Mouse (Mus musculus): ENCODE measurements around the gene Ap1g2. TPM values are rescaled to one million over a fixed set of nuclear protein-coding genes. Genes with fewer than 3 reads are reported as not detected.

Gene Ap1g2
- polyA plus RNA-seq, 1 experiment from 2014 or later, result 7.9 TPM

DNA sequence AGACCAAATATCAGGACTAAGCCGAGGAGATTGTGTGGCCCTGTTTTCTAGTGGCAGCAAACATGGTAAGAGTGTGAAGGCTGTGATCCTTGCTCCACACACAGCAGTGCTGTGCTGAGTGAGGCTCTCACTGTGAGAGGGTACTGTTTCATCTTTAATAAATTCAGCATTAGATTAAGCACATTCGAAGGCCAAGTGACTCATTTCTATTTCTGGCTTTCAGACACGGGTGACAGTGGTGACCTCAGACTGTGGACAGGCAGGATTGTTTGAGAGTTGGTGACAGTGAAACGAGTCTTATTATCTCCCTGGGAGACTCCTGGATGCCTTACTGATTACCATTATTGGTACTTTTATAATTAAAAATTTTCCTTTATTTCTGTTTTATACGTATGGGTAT, 19.3 kb upstream of the Ap1g2 start:
- no peak overlapping the region for H3K4me3 ChIP-seq
- WGBS, result 51% methylated on average over 5 of the region's 5 CpGs
- no peaks in the 10 kb centered on the region for H3K9me3 ChIP-seq
- no peak overlapping the region for H3K27ac ChIP-seq (replicated peaks)
- H3K4me1 ChIP-seq, result peaks cover 13% of the 10 kb centered on the region
- no peak overlapping the region for H3K4me2 ChIP-seq
- ATAC-seq (ENCODE audit: extremely low read depth, insufficient number of reproducible peaks, low FRiP score, low TSS enrichment), result no peak; the same call in 1 of the 2 replicates
- H3K27me3 ChIP-seq (replicated peaks), result peaks cover 10% of the 10 kb centered on the region; the same call in 1 of the 2 replicates
- H3K36me3 ChIP-seq, result no peaks in the 10 kb centered on the region
- no peak overlapping the region for H3K9ac ChIP-seq

- Histone ChIP-seq H3K4me2 (peak overlapping the region; percentile 65), H3K9ac (peak overlapping the region; percentile 61), H3K36me3 (no peaks in the 10 kb centered on the region), H3K27me3 (replicated peaks) (peaks cover 24% of the 10 kb centered on the region), H3K27ac (replicated peaks) (peak overlapping the region; percentile 49; the same call in 1 of the 2 replicates), H3K9me3 (no peaks in the 10 kb centered on the region), H3K4me1 (peaks cover 13% of the 10 kb centered on the region), H3K4me3 (peak overlapping the region; percentile 33)
- ATAC-seq (ENCODE audit: extremely low read depth, insufficient number of reproducible peaks, low FRiP score, low TSS enrichment), result no peak
- WGBS, result 35% methylated on average over 8 of the region's 8 CpGs
Observed at GRCm38 (mm10) chr14:55122359-55122758, 16.0 kb upstream of the Ap1g2 start.

GRCm38 (mm10) chr14:55121947-55122346, 15.6 kb upstream of the Ap1g2 start:
- Histone ChIP-seq H3K4me3 (peak overlapping the region; percentile 33), H3K4me2 (peak overlapping the region; percentile 65), H3K27me3 (replicated peaks) (peaks cover 28% of the 10 kb centered on the region), H3K9me3 (no peaks in the 10 kb centered on the region), H3K36me3 (no peaks in the 10 kb centered on the region), H3K4me1 (peaks cover 13% of the 10 kb centered on the region), H3K9ac (peak overlapping the region; percentile 61), H3K27ac (replicated peaks) (peak overlapping the region; percentile 49; the same call in 1 of the 2 replicates)
- 3% methylated on average over 5 of the region's 5 CpGs for WGBS
- no peak; the same call in 1 of the 2 replicates for ATAC-seq (ENCODE audit: extremely low read depth, insufficient number of reproducible peaks, low FRiP score, low TSS enrichment)

GRCm38 (mm10) chr14:55119421-55120134, 13.2 kb upstream of the Ap1g2 start:
- ATAC-seq (ENCODE audit: extremely low read depth, insufficient number of reproducible peaks, low FRiP score, low TSS enrichment), result no peak
- Histone ChIP-seq H3K4me1 (peaks cover 35% of the 10 kb centered on the region), H3K27ac (replicated peaks) (no peak overlapping the region), H3K36me3 (no peaks in the 10 kb centered on the region), H3K4me2 (no peak overlapping the region), H3K27me3 (replicated peaks) (peaks cover 51% of the 10 kb centered on the region), H3K9me3 (no peaks in the 10 kb centered on the region), H3K4me3 (no peak overlapping the region), H3K9ac (no peak overlapping the region)
- WGBS, result 68% methylated on average over 4 of the region's 4 CpGs

- ATAC-seq (ENCODE audit: extremely low read depth, insufficient number of reproducible peaks, low FRiP score, low TSS enrichment), result no peak
- H3K27ac ChIP-seq (replicated peaks), result no peak overlapping the region
- H3K4me1 ChIP-seq, result peaks cover 42% of the 10 kb centered on the region
- H3K9me3 ChIP-seq, result no peaks in the 10 kb centered on the region
- H3K4me2 ChIP-seq, result no peak overlapping the region
- H3K27me3 ChIP-seq (replicated peaks), result peaks cover 52% of the 10 kb centered on the region
- 69% methylated on average over 4 of the region's 4 CpGs for WGBS
- H3K36me3 ChIP-seq, result no peaks in the 10 kb centered on the region
- no peak overlapping the region for H3K9ac ChIP-seq
- no peak overlapping the region for H3K4me3 ChIP-seq
Observed at GRCm38 (mm10) chr14:55118852-55119251, 12.5 kb upstream of the Ap1g2 start.

DNA sequence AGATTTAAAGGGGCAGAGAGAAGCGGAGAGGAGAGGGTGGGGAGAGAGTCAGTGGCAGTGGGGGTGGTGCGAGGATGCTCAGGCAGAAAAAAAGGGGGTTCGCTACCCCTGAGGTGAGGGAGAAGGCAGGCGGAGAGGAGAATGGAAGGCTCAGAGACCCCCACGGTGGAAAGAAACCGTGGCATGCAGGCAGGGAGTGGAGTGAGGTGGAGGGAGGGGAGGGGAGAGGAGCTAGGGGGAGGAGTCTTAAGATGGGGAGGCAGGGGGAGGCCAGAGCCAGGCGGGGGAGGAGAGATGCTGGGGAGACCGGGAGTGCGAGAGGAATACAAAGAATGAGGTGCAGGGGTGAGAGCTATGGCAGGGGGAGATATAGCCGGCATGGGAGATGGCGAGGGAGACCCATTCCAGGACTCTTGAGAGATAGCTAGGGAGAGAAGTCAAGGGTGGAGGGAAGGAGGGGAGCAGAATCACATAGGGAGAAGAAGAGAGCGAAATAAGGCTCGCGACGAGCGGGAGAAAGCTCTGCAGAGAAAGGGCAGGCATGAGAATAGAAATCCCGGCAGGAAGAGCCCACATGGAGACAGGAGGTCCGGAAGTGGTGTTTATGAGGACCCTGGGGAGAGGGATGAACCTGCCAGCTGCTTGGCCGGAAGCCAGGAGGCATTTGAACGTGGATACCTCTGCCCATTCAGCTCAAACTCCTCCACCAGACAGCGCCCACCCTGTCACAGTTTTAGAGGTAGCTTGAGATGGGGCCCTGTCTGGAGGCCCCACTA, 10.2 kb upstream of the Ap1g2 start, which contains the start of gene Jph4:
Gene Jph4, minus strand, starts transcription at position 511 of the 776 bp plus-strand sequence.
- WGBS, result 7% methylated on average over 21 of the region's 21 CpGs
- H3K4me3 ChIP-seq, result peak within 1 kb of the TSS; percentile 56
- no peaks in the 10 kb centered on the region for H3K36me3 ChIP-seq
- H3K4me1 ChIP-seq, result peaks cover 34% of the 10 kb centered on the region
- ATAC-seq (ENCODE audit: extremely low read depth, insufficient number of reproducible peaks, low FRiP score, low TSS enrichment), result no peak
- H3K9me3 ChIP-seq, result no peaks in the 10 kb centered on the region
- H3K27ac ChIP-seq (replicated peaks), result no peak within 1 kb of the TSS
- H3K4me2 ChIP-seq, result peak within 1 kb of the TSS; percentile 100
- H3K9ac ChIP-seq, result no peak within 1 kb of the TSS
- peaks cover 70% of the 10 kb centered on the region for H3K27me3 ChIP-seq (replicated peaks)

GRCm38 (mm10) chr14:55115846-55116245, 9.5 kb upstream of the Ap1g2 start:
- Histone ChIP-seq H3K27ac (replicated peaks) (no peak overlapping the region), H3K4me3 (peak overlapping the region; percentile 56), H3K27me3 (replicated peaks) (peaks cover 78% of the 10 kb centered on the region), H3K9ac (no peak overlapping the region), H3K36me3 (no peaks in the 10 kb centered on the region), H3K4me2 (peak overlapping the region; percentile 100), H3K4me1 (peaks cover 34% of the 10 kb centered on the region), H3K9me3 (no peaks in the 10 kb centered on the region)
- no peak for ATAC-seq (ENCODE audit: extremely low read depth, insufficient number of reproducible peaks, low FRiP score, low TSS enrichment)
- WGBS, result 2% methylated on average over 8 of the region's 8 CpGs

- Histone ChIP-seq H3K4me1 (peaks cover 34% of the 10 kb centered on the region), H3K36me3 (no peaks in the 10 kb centered on the region), H3K4me3 (peak overlapping the region; percentile 56), H3K9me3 (no peaks in the 10 kb centered on the region), H3K27ac (replicated peaks) (no peak overlapping the region), H3K9ac (peak overlapping the region; percentile 71), H3K27me3 (replicated peaks) (peaks cover 86% of the 10 kb centered on the region), H3K4me2 (peak overlapping the region; percentile 100)
- ATAC-seq (ENCODE audit: extremely low read depth, insufficient number of reproducible peaks, low FRiP score, low TSS enrichment), result peak; percentile 21; the same call in 1 of the 2 replicates
- WGBS, result under 1% methylated on average over 68 of the region's 78 CpGs
Observed at GRCm38 (mm10) chr14:55114759-55115701, 8.6 kb upstream of the Ap1g2 start.

DNA sequence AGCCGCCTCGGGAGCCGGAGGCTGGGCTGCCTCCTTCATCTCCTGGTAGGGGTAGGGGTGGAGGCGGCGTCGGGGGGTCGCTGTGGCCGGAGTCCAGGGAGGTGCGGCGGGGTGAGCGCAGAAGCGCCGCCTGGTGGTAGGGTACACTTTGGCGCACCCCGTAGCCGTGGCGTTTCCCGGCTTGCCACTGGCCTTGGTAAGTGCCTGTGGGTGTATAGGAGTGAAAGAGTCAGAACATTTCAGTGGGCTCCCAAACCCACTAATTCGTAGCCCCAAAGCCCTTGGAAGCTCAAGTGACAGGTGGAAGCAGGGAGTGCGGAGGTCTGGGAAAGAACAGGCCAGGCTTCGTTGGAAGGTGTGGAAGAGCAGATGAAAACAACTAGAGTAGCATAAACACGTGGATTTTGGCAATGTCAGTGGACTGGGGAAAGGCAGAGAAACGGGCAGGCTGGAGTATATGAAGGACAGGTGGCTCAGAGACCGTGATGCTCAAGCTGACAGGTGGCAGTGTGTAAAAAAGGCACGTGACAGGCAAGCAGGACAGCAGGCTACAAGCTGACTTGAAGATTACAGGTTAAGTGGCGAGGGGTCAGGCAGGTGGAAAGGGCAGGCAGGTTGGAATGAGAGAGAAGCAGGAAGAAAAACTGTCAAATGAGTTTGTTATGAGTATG, 7.7 kb upstream of the Ap1g2 start:
- H3K9ac ChIP-seq, result peak overlapping the region; percentile 71
- H3K4me2 ChIP-seq, result peak overlapping the region; percentile 100
- peak overlapping the region; percentile 56 for H3K4me3 ChIP-seq
- H3K4me1 ChIP-seq, result peaks cover 39% of the 10 kb centered on the region
- H3K9me3 ChIP-seq, result no peaks in the 10 kb centered on the region
- H3K27me3 ChIP-seq (replicated peaks), result peaks cover 92% of the 10 kb centered on the region
- WGBS, result 6% methylated on average over 26 of the region's 26 CpGs
- no peak for ATAC-seq (ENCODE audit: extremely low read depth, insufficient number of reproducible peaks, low FRiP score, low TSS enrichment)
- H3K27ac ChIP-seq (replicated peaks), result no peak overlapping the region
- H3K36me3 ChIP-seq, result no peaks in the 10 kb centered on the region

DNA sequence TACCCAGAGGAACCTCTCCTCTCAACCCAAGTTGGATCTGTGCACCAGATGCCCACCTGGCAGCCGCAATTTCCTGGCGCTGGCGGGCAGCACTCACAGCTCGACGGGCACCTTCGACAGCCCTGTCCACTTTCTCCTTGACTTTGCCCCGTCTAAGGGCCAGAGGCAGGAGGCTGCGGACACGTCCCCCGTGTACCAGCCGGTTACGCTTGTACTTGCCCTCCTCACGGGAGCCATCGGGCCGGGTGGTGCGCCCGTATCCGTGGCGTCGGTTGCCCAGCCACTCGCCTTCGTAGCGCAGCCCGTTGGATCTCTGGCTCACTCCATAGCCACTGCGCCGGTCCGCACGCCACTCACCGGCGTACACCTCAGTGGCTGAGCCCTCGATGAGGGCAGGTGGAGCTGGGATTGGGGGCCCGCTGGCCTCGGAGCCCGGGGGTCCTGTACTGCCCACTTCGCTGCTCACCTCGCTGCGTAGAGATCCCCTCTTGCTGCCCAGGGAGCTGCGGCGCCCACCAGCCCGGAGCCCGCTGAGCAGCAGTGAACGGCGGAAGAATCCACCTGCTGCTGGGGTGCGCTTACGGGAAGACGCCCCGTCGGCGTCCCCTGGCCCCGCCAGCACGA, 7.1 kb upstream of the Ap1g2 start:
- ATAC-seq (ENCODE audit: extremely low read depth, insufficient number of reproducible peaks, low FRiP score, low TSS enrichment), result no peak
- H3K27me3 ChIP-seq (replicated peaks), result peaks cover 98% of the 10 kb centered on the region
- peak overlapping the region; percentile 56; the same call in 1 of the 2 replicates for H3K4me3 ChIP-seq
- no peak overlapping the region for H3K9ac ChIP-seq
- H3K36me3 ChIP-seq, result no peaks in the 10 kb centered on the region
- 59% methylated on average over 50 of the region's 51 CpGs for WGBS
- peaks cover 44% of the 10 kb centered on the region for H3K4me1 ChIP-seq
- H3K9me3 ChIP-seq, result no peaks in the 10 kb centered on the region
- no peak overlapping the region for H3K27ac ChIP-seq (replicated peaks)
- H3K4me2 ChIP-seq, result peak overlapping the region; percentile 100

Measured in heart, embryonic 13.5 days (tissue).